In genomic region chr2:117541471-117541870, GRCm38 (mm10) we compare ENCODE assay signal across 9 mouse cellular contexts.
DNase-seq lines count a peak whose midpoint lies in the region; ATAC-seq and TF ChIP-seq lines count a peak whose summit lies in the region.
"Had no signal": no experiment of that assay in that cellular context is flagged by ENCODE, and none has a peak within 500 bp of the region (broad histone marks: within the 10 kb centered on the region; RNA-seq: fewer than 3 reads in every experiment).

No protein-coding gene starts in this region.

- no peak overlapping the region for H3K27ac ChIP-seq in ES-Bruce4 (ENCODE audit: insufficient read depth, low read length)
- H3K27ac ChIP-seq in layer of hippocampus, adult 2 months = no peak overlapping the region
- H3K27ac ChIP-seq in lung, postnatal 0 days (ENCODE audit: low read length) = no peak overlapping the region
- H3K27ac ChIP-seq: limb, embryonic 12.5 days had no signal

- no peak overlapping the region for H3K4me2 ChIP-seq in lung, postnatal 0 days (replicated peaks; ENCODE audit: low read depth, low read length)
- H3K4me2 ChIP-seq: limb, embryonic 12.5 days had no signal

- H3K9me3 ChIP-seq in ES-Bruce4 (replicated peaks; ENCODE audit: control insufficient read depth, insufficient read depth, low read length, poor library complexity, severe bottlenecking) = no peaks in the 10 kb centered on the region
- no peaks in the 10 kb centered on the region for H3K9me3 ChIP-seq in lung, postnatal 0 days (ENCODE audit: low read length)
- H3K9me3 ChIP-seq: limb, embryonic 12.5 days had no signal

- H3K36me3 ChIP-seq in ES-Bruce4 (ENCODE audit: control insufficient read depth, insufficient read depth, low read length, poor library complexity, severe bottlenecking) = no peaks in the 10 kb centered on the region
- no peaks in the 10 kb centered on the region for H3K36me3 ChIP-seq in lung, postnatal 0 days (ENCODE audit: insufficient read depth, low read length)
- H3K36me3 ChIP-seq: limb, embryonic 12.5 days had no signal

- intact Hi-C loops in heart, postnatal 10 days (cut with DNase I) = loop anchor here (1.0 to 10.0 kb wide), 4 partner anchors 81 to 705 kb away; partner anchors contain the start of gene Thbs1

- peak; percentile 52 to 58 for DNase-seq in adrenal gland, adult 18-20 months (ENCODE audit: low spot score in 2 of 2)
- peak; percentile 74 for DNase-seq in embryo, embryonic 9.5 days (ENCODE audit: extremely low spot score)
- peak; percentile 77 to 84 for DNase-seq in heart, postnatal 10 days
- peak; percentile 71 to 79 for DNase-seq in layer of hippocampus, adult 2 months (ENCODE audit: low spot score in 2 of 2)
- DNase-seq in lung, postnatal 0 days (ENCODE audit: low spot score) = peak; percentile 84
- peak; percentile 67 for DNase-seq in right cerebral cortex, adult 18-20 months
- no peak for DNase-seq in T-cell, adult 2 months (ENCODE audit: low spot score)

- H3K27me3 ChIP-seq in ES-Bruce4 (ENCODE audit: control insufficient read depth, insufficient read depth, low read length, poor library complexity, severe bottlenecking) = no peaks in the 10 kb centered on the region
- H3K27me3 ChIP-seq in lung, postnatal 0 days (replicated peaks; ENCODE audit: insufficient read depth, low read length) = no peaks in the 10 kb centered on the region

- no peaks in the 10 kb centered on the region for H3K4me1 ChIP-seq in ES-Bruce4 (ENCODE audit: control insufficient read depth, insufficient read depth, low read length)
- H3K4me1 ChIP-seq in lung, postnatal 0 days (ENCODE audit: insufficient read depth, low read depth, low read length) = no peaks in the 10 kb centered on the region

- no peak for TF ChIP-seq POLR2A in ES-Bruce4 (IDR thresholded peaks at IDR 0.05; ENCODE audit: insufficient read depth, low read length)

- WGBS in lung, postnatal 0 days = 7% methylated on average over 6 of the region's 6 CpGs

- no peak for TF ChIP-seq EP300 in ES-Bruce4 (IDR thresholded peaks at IDR 0.05; ENCODE audit: insufficient read depth, low read depth, low read length)
- no peak for TF ChIP-seq EP300 in lung, postnatal 0 days (IDR thresholded peaks at IDR 0.05)

- no peak overlapping the region for H3K4me3 ChIP-seq in ES-Bruce4 (ENCODE audit: low read depth, low read length)
- H3K4me3 ChIP-seq in layer of hippocampus, adult 2 months = no peak overlapping the region
- H3K4me3 ChIP-seq in lung, postnatal 0 days (ENCODE audit: low read depth, low read length) = no peak overlapping the region
- H3K4me3 ChIP-seq: limb, embryonic 12.5 days had no signal

- TF ChIP-seq CTCF in ES-Bruce4 (IDR thresholded peaks at IDR 0.05; ENCODE audit: low read depth, low read length) = peak; percentile 49
- TF ChIP-seq CTCF in layer of hippocampus, adult 2 months (conservative IDR thresholded peaks at IDR 0.05) = peak; percentile 91
- peak; percentile 82 for TF ChIP-seq CTCF in lung, postnatal 0 days (IDR thresholded peaks at IDR 0.05)

- H3K9ac ChIP-seq in ES-Bruce4 (ENCODE audit: low read depth, poor library complexity, severe bottlenecking) = no peak overlapping the region
- no peak overlapping the region for H3K9ac ChIP-seq in lung, postnatal 0 days (replicated peaks; ENCODE audit: low read depth)
- H3K9ac ChIP-seq: limb, embryonic 12.5 days had no signal

- peak; percentile 40; the same call in 1 of the 2 replicates for ATAC-seq in lung, postnatal 0 days
